Mouse (Mus musculus) small intestine, adult 2 months (tissue): Measurements from ENCODE around the gene Cyp2f2. TPM values are rescaled to one million over a fixed set of nuclear protein-coding genes. Genes with fewer than 3 reads are reported as not detected.
A peak's percentile ranks its signal among the peaks of the same experiment; 100 is the strongest.

Source experiments
- H3K27ac ChIP-seq: fragments of 200-500 bp; 2 replicates; pipeline ENCODE4 v1.5.1; 2012; ENCODE audit warnings: low read depth, low read length, control low read depth, inconsistent platforms; ENCODE audit not compliant: insufficient read depth
- H3K27me3 ChIP-seq: fragments of 200-500 bp; 2 replicates; pipeline ENCODE4 v1.6.1; 2012; ENCODE audit warnings: mild to moderate bottlenecking, moderate library complexity, low read length, inconsistent platforms; ENCODE audit not compliant: control insufficient read depth, insufficient read depth
- H3K36me3 ChIP-seq: fragments of 200-500 bp; 2 replicates; pipeline ENCODE4 v1.6.1; 2012; ENCODE audit warnings: mild to moderate bottlenecking, low read length, control low read depth, inconsistent platforms; ENCODE audit not compliant: control insufficient read depth, insufficient read depth
- H3K4me1 ChIP-seq: fragments of 200-500 bp; 2 replicates; pipeline ENCODE4 v1.6.1; 2012; ENCODE audit warnings: low read length, inconsistent platforms, mixed read lengths; ENCODE audit not compliant: control insufficient read depth, insufficient read depth, insufficient read length
- H3K4me3 ChIP-seq: fragments of 200-500 bp; 2 replicates; pipeline ENCODE4 v1.5.1; 2012; ENCODE audit warnings: low read depth, mild to moderate bottlenecking, control low read depth, inconsistent platforms, low read length, moderate library complexity
- CTCF ChIP-seq: fragments of 200-500 bp; IDR thresholded peaks from 2 replicates; pipeline ENCODE4 v1.5.1; 2012; ENCODE audit warnings: low read depth, mild to moderate bottlenecking, control low read depth, inconsistent platforms, low read length, moderate library complexity, mixed read lengths; ENCODE audit not compliant: insufficient replicate concordance, insufficient read length; ENCODE audit errors: extremely low read depth
- POLR2A ChIP-seq: fragments of 200-500 bp; IDR thresholded peaks from 2 replicates; pipeline ENCODE4 v1.6.1; 2012; ENCODE audit warnings: low read depth, mild to moderate bottlenecking, control low read depth, inconsistent platforms, low read length, moderate library complexity
- WGBS: fragments of 180-500 bp; shearing (Covaris S2); methylation state at CpG from one replicate; pipeline ENCODE4 v1.1.7; 2018; 5-methylcytosine and 5-hydroxymethylcytosine counted together
- polyA plus RNA-seq: library from polyadenylated mRNA; depleted of rRNA; stranded (reverse); fragments of >200 nt; gene quantifications from 2 replicates; pipeline ENCODE4 v1.2.3, GENCODE M21; 2012; rRNA removed

The Cyp2f2 gene
- polyA plus RNA-seq, 1 experiment: 0.30 TPM

- H3K4me3 ChIP-seq: peak overlapping the region; percentile 77
These were observed 58.2 kb downstream of the Cyp2f2 start for GRCm38 (mm10) chr7:27177942-27178323.

GRCm38 (mm10) chr7:27178324-27179216, 58.9 kb downstream of the Cyp2f2 start, which contains the start of gene Rab4b:
Rab4b (minus strand) TSS chr7:27178896.
- peak; percentile 55; the same call in 1 of the 2 replicates for TF ChIP-seq CTCF
- no peak; the same call in 1 of the 2 replicates for TF ChIP-seq POLR2A
- Histone ChIP-seq H3K27me3 (no peaks in the 10 kb centered on the region), H3K4me3 (peak within 1 kb of the TSS; percentile 77), H3K4me1 (peaks cover 20% of the 10 kb centered on the region; the same call in 1 of the 2 replicates), H3K36me3 (peaks cover 13% of the 10 kb centered on the region; the same call in 1 of the 2 replicates), H3K27ac (peak within 1 kb of the TSS; percentile 89)
- under 1% methylated on average over 52 of the region's 53 CpGs for WGBS

More at GRCm38 (mm10) chr7:27177942-27178323, 58.2 kb downstream of the Cyp2f2 start:
- H3K4me1 ChIP-seq: peaks cover 20% of the 10 kb centered on the region; the same call in 1 of the 2 replicates
- peak overlapping the region; percentile 89 for H3K27ac ChIP-seq
- TF ChIP-seq POLR2A: no peak
- no peak for TF ChIP-seq CTCF
- H3K27me3 ChIP-seq: no peaks in the 10 kb centered on the region
- H3K36me3 ChIP-seq: peaks cover 19% of the 10 kb centered on the region
- WGBS: 15% methylated on average over 4 of the region's 4 CpGs

- 38% methylated on average over 16 of the region's 16 CpGs for whole genome bisulfite sequencing
- no peak for TF ChIP-seq POLR2A
- TF ChIP-seq CTCF: no peak
These were observed 59.7 kb downstream of the Cyp2f2 start for GRCm38 (mm10) chr7:27179217-27179918.

GRCm38 (mm10) chr7:27180036-27180435, 60.3 kb downstream of the Cyp2f2 start:
- 15% methylated on average over 5 of the region's 5 CpGs for WGBS
- no peaks in the 10 kb centered on the region for H3K27me3 ChIP-seq
- no peak overlapping the region for H3K4me3 ChIP-seq
- peaks cover 20% of the 10 kb centered on the region; the same call in 1 of the 2 replicates for H3K4me1 ChIP-seq
- TF ChIP-seq CTCF (no peak), POLR2A (no peak)
- H3K36me3 ChIP-seq: peaks cover 7% of the 10 kb centered on the region; the same call in 1 of the 2 replicates
- peak overlapping the region; percentile 14; the same call in 1 of the 2 replicates for H3K27ac ChIP-seq

More at GRCm38 (mm10) chr7:27179217-27179918, 59.7 kb downstream of the Cyp2f2 start:
- Histone ChIP-seq H3K27me3 (no peaks in the 10 kb centered on the region), H3K4me1 (peaks cover 20% of the 10 kb centered on the region; the same call in 1 of the 2 replicates), H3K4me3 (peak overlapping the region; percentile 49), H3K36me3 (peaks cover 8% of the 10 kb centered on the region; the same call in 1 of the 2 replicates), H3K27ac (peak overlapping the region; percentile 43)

GRCm38 (mm10) chr7:27180837-27181695, 61.4 kb downstream of the Cyp2f2 start, which contains the start of the genes Gm21983 and Mia:
Gm21983 (minus strand) TSS chr7:27181086.
Mia (minus strand) TSS chr7:27181157.
- 39% methylated on average over 14 of the region's 14 CpGs for WGBS
- H3K27ac ChIP-seq: peak within 1 kb of the TSS; percentile 30; the same call in 1 of the 2 replicates
- H3K4me1 ChIP-seq: peaks cover 20% of the 10 kb centered on the region; the same call in 1 of the 2 replicates
- TF ChIP-seq CTCF: no peak
- no peak for TF ChIP-seq POLR2A
- H3K4me3 ChIP-seq: no peak within 1 kb of the TSS
- H3K36me3 ChIP-seq: peaks cover 10% of the 10 kb centered on the region
- H3K27me3 ChIP-seq: no peaks in the 10 kb centered on the region

- Histone ChIP-seq H3K27me3 (no peaks in the 10 kb centered on the region), H3K27ac (no peak overlapping the region), H3K36me3 (peaks cover 24% of the 10 kb centered on the region), H3K4me3 (no peak overlapping the region), H3K4me1 (peaks cover 20% of the 10 kb centered on the region; the same call in 1 of the 2 replicates)
- WGBS: 57% methylated on average over 1 of the region's 1 CpGs
- TF ChIP-seq POLR2A: no peak
- no peak for TF ChIP-seq CTCF
These were observed 62.8 kb downstream of the Cyp2f2 start for GRCm38 (mm10) chr7:27182498-27182897.

Other genes with a start within 250 kb of the Cyp2f2 start
- not detected in 2 replicates for gene Cyp2a22, start 180.5 kb upstream of the Cyp2f2 start, polyA plus RNA-seq
- 0.11 TPM in 1 of 2 replicates, not detected in the other for gene Cyp2a12, start 90.8 kb upstream of the Cyp2f2 start, polyA plus RNA-seq
- not detected in 2 replicates for gene Cyp2t4, start 33.8 kb downstream of the Cyp2f2 start, polyA plus RNA-seq
- gene Egln2, start 46.9 kb downstream of the Cyp2f2 start, polyA plus RNA-seq: 64.8 and 129 TPM in 2 replicates
- gene Rab4b, start 59.0 kb downstream of the Cyp2f2 start, polyA plus RNA-seq: 42.9 and 77.3 TPM in 2 replicates
- 0.23 TPM in 1 of 2 replicates, not detected in the other for gene Gm21983, start 61.2 kb downstream of the Cyp2f2 start, polyA plus RNA-seq
- 9.6 TPM in 1 of 2 replicates, not detected in the other for gene Mia, start 61.2 kb downstream of the Cyp2f2 start, polyA plus RNA-seq
- gene BC024978, start 75.9 kb downstream of the Cyp2f2 start, polyA plus RNA-seq: 6.4 and 9.5 TPM in 2 replicates
- gene Snrpa, start 76.4 kb downstream of the Cyp2f2 start, polyA plus RNA-seq: 73.2 and 138 TPM in 2 replicates
- 15.3 and 44.6 TPM in 2 replicates for gene Itpkc, start 108.8 kb downstream of the Cyp2f2 start, polyA plus RNA-seq
- gene Coq8b, start 113.1 kb downstream of the Cyp2f2 start, polyA plus RNA-seq: 34.7 and 60.7 TPM in 2 replicates
- gene Numbl, start 138.5 kb downstream of the Cyp2f2 start, polyA plus RNA-seq: 8.3 and 9.0 TPM in 2 replicates
- gene Ltbp4, start 217.8 kb downstream of the Cyp2f2 start, polyA plus RNA-seq: 136 and 163 TPM in 2 replicates
- gene Shkbp1, start 236.1 kb downstream of the Cyp2f2 start, polyA plus RNA-seq: 62.1 and 115 TPM in 2 replicates
- gene Gm20479, start 237.5 kb downstream of the Cyp2f2 start, polyA plus RNA-seq: not detected in 2 replicates